Mouse (Mus musculus): ENCODE measurements around the gene Chmp5.

DNA sequence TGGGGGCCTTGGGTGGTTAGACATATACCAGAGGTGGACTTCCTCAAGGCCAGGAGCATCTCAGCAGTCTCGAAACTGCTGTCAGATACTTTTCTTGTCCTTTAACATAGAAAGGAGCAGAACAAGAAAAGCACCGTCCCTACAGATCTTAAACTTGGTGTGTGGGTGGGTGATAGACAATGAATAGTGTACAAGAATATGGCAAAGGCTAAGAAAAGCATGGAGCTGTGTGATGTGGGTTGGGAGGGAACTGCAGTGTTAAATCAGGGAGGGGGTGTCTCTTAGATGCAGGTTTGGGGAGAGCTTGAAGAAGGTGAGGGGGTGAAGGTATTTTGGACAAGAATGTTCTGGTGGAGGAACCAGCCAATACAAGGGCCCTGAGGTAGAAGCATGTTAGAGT lies 27.6 kb upstream of the Chmp5 start:
- TF ChIP-seq CTCF (IDR thresholded peaks at IDR 0.05; ENCODE audit: low read depth, low read length) = no peak
- no peak for TF ChIP-seq GATA1 (IDR thresholded peaks at IDR 0.05; ENCODE audit: borderline replicate concordance, low read length)
- TF ChIP-seq TAL1 (conservative IDR thresholded peaks at IDR 0.05; ENCODE audit: low read depth, low read length) = no peak
